Mouse (Mus musculus) E14TG2a.4 (cell line): ENCODE data around the gene Gm20075.
"Not testable (repeated sequence)": the region's sequence is repeated elsewhere in the genome, so short reads cannot be mapped to it uniquely, and the experiment has no call there.

ENCODE experiments used
- H3K27me3 ChIP-seq: 2 replicates; pipeline ENCODE4 v1.6.1; 2014; ENCODE audit warnings: low read length, control low read depth; ENCODE audit not compliant: insufficient read depth
- H3K36me3 ChIP-seq: 2 replicates; pipeline ENCODE4 v1.6.1; 2014; ENCODE audit warnings: low read length, control low read depth; ENCODE audit not compliant: insufficient read depth
- H3K4me1 ChIP-seq: replicated peaks from 2 replicates; pipeline ENCODE4 v1.6.1; 2014; ENCODE audit warnings: low read depth, low read length, control low read depth
- H3K4me3 ChIP-seq: replicated peaks from 2 replicates; pipeline ENCODE4 v1.5.1; 2014; ENCODE audit warnings: mild to moderate bottlenecking, low read length
- H3K9me3 ChIP-seq: 2 replicates; pipeline ENCODE4 v1.6.1; 2014; ENCODE audit warnings: low read length, control low read depth
- CTCF ChIP-seq: conservative IDR thresholded peaks from 2 replicates; pipeline ENCODE4 v1.5.1; 2014; ENCODE audit warnings: low read length
- NANOG ChIP-seq: IDR thresholded peaks from 2 replicates; pipeline ENCODE4 v1.6.1; 2014; ENCODE audit warnings: borderline replicate concordance, low read length, mixed read lengths
- POU5F1 ChIP-seq: IDR thresholded peaks from 2 replicates; pipeline ENCODE4 v1.6.1; 2014; ENCODE audit warnings: low read length, borderline replicate concordance

Gene Gm20075

DNA sequence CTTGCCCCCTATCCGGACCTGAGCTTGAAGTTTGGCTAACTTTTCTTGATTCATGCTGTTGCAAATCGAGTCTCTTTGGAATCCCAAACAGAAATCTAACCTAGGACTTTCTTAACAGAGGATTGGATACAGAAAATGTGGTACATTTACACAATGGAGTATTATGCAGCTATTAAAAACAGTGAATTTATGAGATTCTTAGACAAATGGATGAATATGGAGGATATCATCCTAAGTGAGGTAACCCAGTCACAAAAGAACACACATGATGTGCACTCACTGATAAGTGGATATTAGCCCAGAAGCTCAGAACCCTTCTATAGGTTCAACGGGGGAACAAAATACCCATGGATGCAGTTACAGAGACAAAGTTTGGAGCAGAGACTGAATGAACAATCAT lies at the start of gene Gm20075:
Gene Gm20075, minus strand, starts transcription at position 101 of the 400 bp plus-strand sequence.
- H3K27me3 ChIP-seq, H3K4me1 ChIP-seq, H3K36me3 ChIP-seq, H3K4me3 ChIP-seq: not testable (repeated sequence)
- H3K9me3 ChIP-seq, result peaks cover 18% of the 10 kb centered on the region

DNA sequence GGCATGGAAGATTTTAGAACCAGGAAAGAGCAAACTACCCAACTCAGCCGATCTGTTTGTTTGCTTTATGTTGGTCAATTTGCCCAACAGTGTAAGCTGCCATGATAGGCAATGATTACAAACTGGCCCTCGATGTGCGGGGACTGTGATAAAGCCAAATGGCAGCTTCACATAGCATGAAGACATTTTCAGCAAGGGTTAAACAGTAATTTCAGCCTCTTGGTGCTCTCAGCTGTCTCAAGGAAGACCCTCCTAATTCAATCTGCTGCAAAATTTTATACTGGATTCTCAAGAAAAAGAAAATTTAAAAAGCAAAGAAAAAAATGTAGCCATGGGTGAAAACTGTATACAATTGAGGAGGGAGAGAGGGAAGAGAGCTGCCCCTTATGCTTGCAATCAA lies 47.9 kb upstream of the Gm20075 start:
- Histone ChIP-seq H3K9me3 (no peaks in the 10 kb centered on the region), H3K4me3 (no peak overlapping the region), H3K4me1 (peaks cover 60% of the 10 kb centered on the region), H3K27me3 (peaks cover 50% of the 10 kb centered on the region), H3K36me3 (no peaks in the 10 kb centered on the region)
- TF ChIP-seq CTCF, result no peak
- no peak for TF ChIP-seq POU5F1
- no peak for TF ChIP-seq NANOG

DNA sequence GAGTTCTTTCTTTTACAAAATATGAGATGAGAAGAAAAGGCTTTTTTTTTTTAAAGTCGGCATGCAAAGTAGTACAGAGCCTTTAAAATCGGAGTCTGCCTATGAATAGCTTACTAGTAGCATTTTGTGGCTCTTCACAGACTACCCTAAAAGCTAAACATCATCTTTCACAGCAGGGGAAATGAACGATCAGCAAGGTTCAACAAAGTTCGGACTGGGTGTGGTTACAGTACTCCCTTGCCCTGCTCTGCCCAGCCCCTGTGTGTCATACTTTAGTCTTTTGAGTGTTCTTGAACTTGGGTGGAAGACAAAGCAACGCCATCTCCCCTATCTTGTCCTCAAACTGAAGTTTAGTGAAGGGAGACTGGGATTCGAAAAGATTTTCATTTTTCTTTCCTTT lies 45.5 kb upstream of the Gm20075 start:
- Histone ChIP-seq H3K4me1 (peaks cover 47% of the 10 kb centered on the region), H3K4me3 (no peak overlapping the region), H3K36me3 (no peaks in the 10 kb centered on the region), H3K27me3 (peaks cover 28% of the 10 kb centered on the region), H3K9me3 (no peaks in the 10 kb centered on the region)
- TF ChIP-seq CTCF (no peak), NANOG (peak; percentile 62; the same call in 1 of the 2 replicates), POU5F1 (no peak)

DNA sequence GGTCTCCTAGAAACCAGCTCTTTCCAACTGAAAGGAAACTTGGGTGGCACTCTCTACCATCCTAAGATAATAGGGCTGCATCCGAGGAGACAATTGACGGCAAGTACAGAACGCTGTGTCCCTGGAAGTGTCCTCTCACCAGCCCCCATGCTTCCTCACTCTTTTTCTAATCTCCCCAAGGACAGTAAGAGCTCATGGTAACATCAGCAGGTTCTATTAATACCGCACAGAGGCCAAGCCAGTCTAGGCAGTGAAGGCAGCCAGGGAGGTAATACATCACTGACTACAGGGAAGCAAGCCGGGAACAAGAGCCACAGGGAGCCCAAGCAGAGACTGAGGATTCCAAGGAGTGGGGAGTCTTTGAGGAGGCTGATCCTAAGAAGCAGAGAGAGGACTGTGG lies 43.8 kb upstream of the Gm20075 start:
- peaks cover 34% of the 10 kb centered on the region for H3K4me1 ChIP-seq
- H3K4me3 ChIP-seq, result no peak overlapping the region
- peaks cover 11% of the 10 kb centered on the region for H3K27me3 ChIP-seq
- H3K36me3 ChIP-seq, result no peaks in the 10 kb centered on the region
- TF ChIP-seq CTCF (no peak), NANOG (no peak), POU5F1 (no peak)
- H3K9me3 ChIP-seq, result no peaks in the 10 kb centered on the region

DNA sequence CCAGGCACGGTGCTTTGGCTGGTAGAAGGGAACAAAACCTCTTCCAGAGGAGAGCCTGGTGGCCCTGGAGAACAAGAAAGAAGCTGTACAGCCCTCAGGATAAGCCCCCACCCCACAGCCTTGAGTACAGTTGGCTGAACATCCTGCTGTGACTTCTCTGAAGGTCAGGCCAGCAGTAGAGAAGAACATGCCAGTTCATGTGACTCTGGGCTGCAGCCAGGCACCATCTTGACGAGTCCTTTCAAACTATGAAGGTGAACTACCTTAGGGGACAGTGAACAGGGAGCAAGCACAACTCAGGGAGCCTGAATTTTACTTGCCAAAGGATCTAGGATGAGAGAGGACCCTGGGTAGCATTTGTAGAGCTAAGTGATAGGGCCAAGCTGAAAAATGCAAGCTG lies 31.5 kb upstream of the Gm20075 start:
- TF ChIP-seq POU5F1 (no peak), NANOG (no peak), CTCF (no peak)
- Histone ChIP-seq H3K27me3 (no peaks in the 10 kb centered on the region), H3K4me3 (no peak overlapping the region), H3K4me1 (no peaks in the 10 kb centered on the region), H3K9me3 (no peaks in the 10 kb centered on the region), H3K36me3 (no peaks in the 10 kb centered on the region)

DNA sequence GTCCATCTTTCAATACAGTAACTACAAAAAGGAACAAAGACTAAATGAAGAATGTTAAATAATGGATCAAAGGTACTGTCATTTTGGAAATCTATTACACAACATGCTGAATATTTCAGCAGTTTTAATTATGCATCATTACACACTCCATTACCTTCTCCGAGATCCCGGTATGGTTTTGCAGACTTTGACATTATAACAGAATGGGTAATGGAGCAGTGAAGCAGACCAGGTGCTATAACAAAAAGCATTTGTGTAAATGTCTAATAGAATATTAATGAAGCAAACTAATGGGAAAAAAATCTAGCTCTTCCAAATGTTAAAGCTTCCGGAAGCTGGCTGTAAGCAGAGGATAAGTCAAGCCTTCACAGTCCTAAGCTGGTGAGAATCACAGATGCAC lies 29.6 kb upstream of the Gm20075 start:
- Histone ChIP-seq H3K4me1 (no peaks in the 10 kb centered on the region), H3K9me3 (no peaks in the 10 kb centered on the region), H3K36me3 (no peaks in the 10 kb centered on the region), H3K27me3 (no peaks in the 10 kb centered on the region), H3K4me3 (no peak overlapping the region)
- TF ChIP-seq CTCF (no peak), NANOG (no peak), POU5F1 (no peak)

DNA sequence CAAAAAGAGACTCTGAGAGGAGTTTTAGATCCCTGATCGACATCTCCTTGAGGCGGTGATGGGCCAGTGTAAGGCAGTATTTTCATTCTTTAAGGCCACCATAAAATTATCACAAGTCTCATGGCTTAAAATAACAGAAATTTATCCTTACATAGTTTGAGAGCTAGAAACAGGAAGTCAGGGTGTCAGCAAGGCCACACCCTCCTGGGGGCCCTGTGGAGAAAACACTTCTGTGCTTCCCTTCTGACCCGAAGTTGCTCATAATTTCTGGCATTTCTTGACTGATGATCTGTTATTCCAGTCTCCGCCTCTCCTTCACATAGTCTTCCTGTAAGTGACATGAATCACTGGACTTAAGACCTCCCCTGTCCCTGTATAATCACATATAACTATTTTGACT lies 25.2 kb upstream of the Gm20075 start:
- Histone ChIP-seq H3K4me1 (no peaks in the 10 kb centered on the region), H3K36me3 (no peaks in the 10 kb centered on the region), H3K9me3 (no peaks in the 10 kb centered on the region), H3K4me3 (no peak overlapping the region), H3K27me3 (no peaks in the 10 kb centered on the region)
- TF ChIP-seq NANOG (no peak), CTCF (no peak), POU5F1 (no peak)

DNA sequence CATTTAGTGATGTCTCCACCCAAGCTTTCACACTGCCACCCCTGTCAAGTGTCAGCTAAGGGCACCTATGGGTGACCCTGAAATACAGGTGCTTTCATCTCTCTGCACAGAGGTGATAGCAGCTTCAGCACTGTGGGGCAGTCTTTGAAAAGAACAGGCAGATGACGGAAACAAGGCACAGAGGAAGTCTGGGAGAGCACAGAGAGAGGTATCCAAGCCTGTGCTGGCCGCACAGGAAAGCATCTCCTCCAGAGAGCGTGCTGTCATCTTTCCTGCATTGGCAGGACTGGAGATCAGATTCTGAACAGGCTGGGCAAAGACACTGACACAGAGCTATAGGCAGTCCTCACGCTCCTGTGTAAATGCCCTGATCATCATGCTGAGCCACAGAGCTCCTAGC lies 9.8 kb upstream of the Gm20075 start:
- Histone ChIP-seq H3K4me3 (no peak overlapping the region), H3K36me3 (peaks cover 9% of the 10 kb centered on the region; the same call in 1 of the 2 replicates), H3K27me3 (no peaks in the 10 kb centered on the region), H3K4me1 (no peaks in the 10 kb centered on the region), H3K9me3 (peaks cover 5% of the 10 kb centered on the region)
- TF ChIP-seq CTCF (no peak), NANOG (no peak), POU5F1 (no peak)

DNA sequence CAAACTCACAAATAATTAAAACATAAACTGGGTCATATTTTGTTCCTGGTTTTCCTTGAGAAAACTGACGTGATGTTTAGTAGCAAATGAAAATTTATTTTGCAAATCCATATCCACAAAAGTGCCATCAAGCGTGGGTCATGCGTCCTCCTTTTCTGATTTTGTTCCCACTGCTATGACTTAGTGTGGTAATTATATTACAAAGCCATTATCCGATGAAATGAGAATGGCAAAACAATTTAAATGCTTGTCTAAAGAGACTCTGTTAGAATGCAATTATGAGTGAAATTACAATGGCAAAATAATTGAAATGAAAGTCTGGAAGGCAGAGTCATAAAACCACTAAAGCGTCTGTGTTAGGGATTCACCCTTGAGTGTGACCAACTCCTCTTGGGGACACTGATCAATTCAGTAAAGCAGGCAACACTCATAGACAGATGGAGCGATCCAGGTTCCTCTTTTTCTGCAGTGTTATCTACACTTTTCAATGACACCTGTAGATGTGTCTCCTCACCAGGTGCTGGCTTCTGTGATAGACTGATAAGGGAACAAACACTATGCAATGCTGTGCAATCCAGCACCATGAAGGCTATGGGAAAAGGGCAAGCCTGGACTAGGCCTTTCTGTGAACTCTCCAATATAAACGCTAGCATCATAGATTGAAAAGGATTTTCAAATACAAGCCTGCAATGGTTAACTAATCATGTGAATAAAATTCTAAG lies 4.6 kb upstream of the Gm20075 start:
- H3K36me3 ChIP-seq, result peaks cover 9% of the 10 kb centered on the region; the same call in 1 of the 2 replicates
- H3K4me3 ChIP-seq, result no peak overlapping the region
- H3K4me1 ChIP-seq, result no peaks in the 10 kb centered on the region
- H3K9me3 ChIP-seq, result peaks cover 14% of the 10 kb centered on the region
- H3K27me3 ChIP-seq, result no peaks in the 10 kb centered on the region
- TF ChIP-seq CTCF (no peak), POU5F1 (no peak), NANOG (no peak)

DNA sequence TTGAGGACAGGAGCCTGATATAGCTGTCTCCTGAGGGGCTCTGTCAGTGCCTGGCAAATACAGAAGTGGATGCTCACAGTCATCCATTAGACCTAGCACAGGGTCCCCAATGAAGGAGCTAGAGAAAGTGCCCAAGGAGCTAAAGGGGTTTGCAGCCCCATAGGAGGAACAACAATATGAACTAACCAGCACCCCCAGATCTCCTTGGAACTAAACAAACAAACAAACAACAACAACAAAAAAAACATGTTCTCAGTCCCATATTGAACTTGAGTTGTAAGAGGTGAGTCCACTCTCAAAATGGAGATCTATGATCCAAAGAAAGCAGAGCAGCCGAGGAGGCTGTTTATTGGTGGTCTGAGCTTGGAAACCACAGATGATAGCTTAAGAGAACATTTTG lies 578 bp upstream of the Gm20075 start, which contains the start of gene Gm17190:
Gene Gm17190, plus strand, starts transcription at position 301 of the 400 bp plus-strand sequence.
- not testable (repeated sequence) for H3K4me3 ChIP-seq, H3K4me1 ChIP-seq, H3K36me3 ChIP-seq, H3K27me3 ChIP-seq
- H3K9me3 ChIP-seq, result peaks cover 13% of the 10 kb centered on the region
